8 mouse cellular contexts compared by ENCODE assay signal in the genomic region with DNA sequence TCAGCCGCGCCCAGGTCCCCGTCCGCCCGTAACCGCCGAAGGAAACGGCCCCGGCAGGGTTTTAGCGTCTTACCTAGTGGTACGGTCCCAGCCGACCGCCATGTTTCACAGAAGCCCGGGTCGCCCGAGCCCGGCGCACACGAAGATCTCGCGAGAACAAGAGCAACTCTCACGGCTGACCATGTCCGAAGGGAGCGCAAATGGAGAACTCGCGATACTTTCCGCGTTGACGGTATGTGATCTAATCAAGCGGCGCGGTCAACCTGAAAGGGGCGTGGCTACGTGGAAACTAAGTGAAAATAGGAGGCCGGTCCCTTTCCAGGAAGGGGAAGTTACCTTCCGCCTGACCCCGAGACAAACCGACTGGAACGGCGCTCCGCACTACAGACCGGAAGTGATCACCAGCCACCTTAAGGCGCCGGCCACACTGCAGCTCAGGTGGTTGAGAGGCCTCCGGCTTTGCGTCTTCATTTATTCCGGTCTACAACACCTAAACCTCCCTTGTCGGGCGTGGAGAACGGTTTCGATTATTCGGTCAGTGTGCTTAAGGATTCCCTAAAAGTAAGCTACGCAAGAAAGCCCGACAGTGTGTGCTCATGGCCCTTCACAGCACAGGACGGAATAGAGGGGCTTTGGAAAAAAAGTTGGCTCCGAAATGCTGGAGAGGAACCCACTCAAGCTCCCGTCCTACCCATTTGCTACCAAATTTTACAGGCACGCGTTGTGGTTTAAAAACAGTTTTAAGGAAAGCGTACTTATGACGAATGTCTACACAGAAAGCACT. TPM values are rescaled to one million over a fixed set of nuclear protein-coding genes. Genes with fewer than 3 reads are reported as not detected.
DNase-seq lines count a peak whose midpoint lies in the region; ATAC-seq lines count a peak whose summit lies in the region.

A gene (minus strand): TSS at position 478 of the 784 bp plus-strand sequence.

- no peaks in the 10 kb centered on the region for H3K27me3 ChIP-seq in intestine, embryonic 14.5 days (replicated peaks; ENCODE audit: control insufficient read depth, insufficient read depth, low read length)

- under 1% methylated on average over 61 of the region's 61 CpGs for WGBS in intestine, embryonic 14.5 days

- peak; percentile 99 for ATAC-seq in intestine, embryonic 14.5 days (replicated peaks; ENCODE audit: low FRiP score, low TSS enrichment, low read depth)

- peak within 1 kb of the TSS; percentile 99 for H3K9ac ChIP-seq in intestine, embryonic 14.5 days (ENCODE audit: low read length)

- no peaks in the 10 kb centered on the region for H3K9me3 ChIP-seq in intestine, embryonic 14.5 days (ENCODE audit: control insufficient read depth, low read length)

- H3K4me1 ChIP-seq in intestine, embryonic 14.5 days (replicated peaks; ENCODE audit: control insufficient read depth, insufficient read depth, low read length): peaks cover 9% of the 10 kb centered on the region

- no peaks in the 10 kb centered on the region; the same call in 1 of the 2 replicates for H3K36me3 ChIP-seq in intestine, embryonic 14.5 days (ENCODE audit: control insufficient read depth, insufficient read depth, low read length)

- peak; percentile 92 to 95 for DNase-seq in adrenal gland, adult 18-20 months (ENCODE audit: low spot score in 2 of 2)
- peak; percentile 100 for DNase-seq in embryo, embryonic 11 days
- DNase-seq in gastrocnemius, postnatal 25 days: peak; percentile 96
- peak; percentile 95 for DNase-seq in intestine, embryonic 14.5 days (ENCODE audit: low spot score)
- peak; percentile 98 to 99 for DNase-seq in left cerebral cortex, postnatal 14 days (ENCODE audit: low spot score in 2 of 2)
- DNase-seq in mesoderm, embryonic 11.5 days (ENCODE audit: low read depth, low spot score): peak; percentile 100
- DNase-seq in right cerebral cortex, postnatal 36 days (ENCODE audit: low spot score in 2 of 2): peak; percentile 98 to 99
- DNase-seq in yolk sac, embryonic 10.5 days (ENCODE audit: low spot score): peak; percentile 98

- intact Hi-C loops in left cerebral cortex, postnatal 14 days (cut with DNase I): no loop called here

- H3K4me2 ChIP-seq in intestine, embryonic 14.5 days (ENCODE audit: low read length): peak within 1 kb of the TSS; percentile 94

- peak within 1 kb of the TSS; percentile 83 for H3K27ac ChIP-seq in intestine, embryonic 14.5 days (ENCODE audit: low read depth)

- H3K4me3 ChIP-seq in intestine, embryonic 14.5 days (ENCODE audit: low read depth, low read length): peak within 1 kb of the TSS; percentile 76

RNA-seq across cellular contexts. Expression of the gene that starts here (rescaled TPM):
- 10 to 100 TPM; 74.6 to 81.7 TPM for total RNA-seq in adrenal gland, adult 18-20 months (2021)
- total RNA-seq in gastrocnemius, postnatal 25 days (2021): 10 to 100 TPM; 58.6 to 66.8 TPM
- 169 and 185 TPM in 2 replicates for polyA plus RNA-seq in intestine, embryonic 14.5 days (2014; fragmentation: Nextera tagmentation; extraction: Ambion mirVana)
- total RNA-seq in left cerebral cortex, postnatal 14 days (2021): 10 to 100 TPM; 73.5 to 76.9 TPM

Comparison
In these comparisons a context has a peak if more than half of its experiments do, and no peak if none do; other contexts are left out.
1. Peak in every context shown above with its lines: DNase-seq, ATAC-seq, H3K4me3 ChIP-seq and H3K27ac ChIP-seq.